Mouse (Mus musculus) layer of hippocampus, postnatal 25 days (tissue): ENCODE measurements around the gene Ifitm6. TPM values are rescaled to one million over a fixed set of nuclear protein-coding genes. Genes with fewer than 3 reads are reported as not detected.
"Not testable (repeated sequence)": the region's sequence is repeated elsewhere in the genome, so short reads cannot be mapped to it uniquely, and the experiment has no call there.

Source experiments
- DNase-seq, 2 experiments: peaks; one replicate each; pipeline ENCODE4 v3.0.0; 2022; ENCODE audit warnings: mixed read lengths in 2 of 2, low spot score in 1 of 2; ENCODE audit errors: extremely low spot score in 1 of 2
- total RNA-seq, 2 experiments: library from RNA; stranded (reverse); gene quantifications; 2 replicates each; pipeline ENCODE4 v1.2.3; 2021

Ifitm6 gene
- total RNA-seq, 2 experiments from 2014 or later: not detected

- no peak for DNase-seq
Measured at GRCm38 (mm10) chr7:141010593-141010992, 7.1 kb downstream of the Ifitm6 start, which contains the start of gene Ifitm3. Gene Ifitm3 (minus strand): TSS chr7:141010770.

- no peak for DNase-seq
Measured at GRCm38 (mm10) chr7:141009665-141010064, 8.1 kb downstream of the Ifitm6 start.

GRCm38 (mm10) chr7:141008938-141009660 lies 8.6 kb downstream of the Ifitm6 start:
- peak; percentile 29 to 67 for DNase-seq

GRCm38 (mm10) chr7:141008312-141008761 lies 9.4 kb downstream of the Ifitm6 start:
- DNase-seq: no peak

- peak in 1 of 2 experiments; percentile 39 for DNase-seq
Measured at GRCm38 (mm10) chr7:141006914-141007313, 10.8 kb downstream of the Ifitm6 start.

GRCm38 (mm10) chr7:141006446-141006845 lies 11.3 kb downstream of the Ifitm6 start:
- DNase-seq: no peak

- DNase-seq: no peak
Measured at GRCm38 (mm10) chr7:141003248-141004010, 14.3 kb downstream of the Ifitm6 start.

- DNase-seq: no peak
Measured at GRCm38 (mm10) chr7:141000881-141001708, 16.6 kb downstream of the Ifitm6 start.

GRCm38 (mm10) chr7:140998853-140999700 lies 18.6 kb downstream of the Ifitm6 start:
- no peak for DNase-seq

- DNase-seq: no peak
Measured at GRCm38 (mm10) chr7:140997817-140998216, 19.9 kb downstream of the Ifitm6 start.

GRCm38 (mm10) chr7:140991117-140991689 lies 26.5 kb downstream of the Ifitm6 start:
- no peak for DNase-seq

- no peak for DNase-seq
Measured at GRCm38 (mm10) chr7:140990622-140991021, 27.1 kb downstream of the Ifitm6 start.

- DNase-seq: no peak
Measured at GRCm38 (mm10) chr7:140990185-140990584, 27.5 kb downstream of the Ifitm6 start.

GRCm38 (mm10) chr7:140989022-140989421 lies 28.7 kb downstream of the Ifitm6 start:
- DNase-seq: no peak

GRCm38 (mm10) chr7:140987182-140988138 lies 30.3 kb downstream of the Ifitm6 start:
- DNase-seq: no peak

- DNase-seq: no peak
Measured at GRCm38 (mm10) chr7:140982971-140983370, 34.8 kb downstream of the Ifitm6 start.

- DNase-seq: no peak
Measured at GRCm38 (mm10) chr7:140981704-140982103, 36.0 kb downstream of the Ifitm6 start.

- not testable (repeated sequence) for DNase-seq
Measured at GRCm38 (mm10) chr7:140976720-140977119, 41.0 kb downstream of the Ifitm6 start.
